Mouse (Mus musculus): ENCODE results near the gene Plscr2. TPM values are rescaled to one million over a fixed set of nuclear protein-coding genes. Genes with fewer than 3 reads are reported as not detected.
"Not testable (repeated sequence)": the region's sequence is repeated elsewhere in the genome, so short reads cannot be mapped to it uniquely, and the experiment has no call there.

The Plscr2 gene
- polyA plus RNA-seq, 1 experiment from 2014 or later, result 0.77 TPM

- H3K27ac ChIP-seq, result no peak overlapping the region
- DNase-seq (ENCODE audit: low spot score), result no peak
- no peaks in the 10 kb centered on the region for H3K9me3 ChIP-seq
- no peaks in the 10 kb centered on the region for H3K27me3 ChIP-seq (ENCODE audit: insufficient read depth, poor library complexity, severe bottlenecking)
- H3K4me3 ChIP-seq, result no peak overlapping the region
- no peaks in the 10 kb centered on the region for H3K36me3 ChIP-seq
- WGBS, result 81% methylated on average over 3 of the region's 3 CpGs
- H3K4me1 ChIP-seq (replicated peaks), result no peaks in the 10 kb centered on the region
Observed at GRCm38 (mm10) chr9:92289675-92290074, 14.3 kb downstream of the Plscr2 start.

DNA sequence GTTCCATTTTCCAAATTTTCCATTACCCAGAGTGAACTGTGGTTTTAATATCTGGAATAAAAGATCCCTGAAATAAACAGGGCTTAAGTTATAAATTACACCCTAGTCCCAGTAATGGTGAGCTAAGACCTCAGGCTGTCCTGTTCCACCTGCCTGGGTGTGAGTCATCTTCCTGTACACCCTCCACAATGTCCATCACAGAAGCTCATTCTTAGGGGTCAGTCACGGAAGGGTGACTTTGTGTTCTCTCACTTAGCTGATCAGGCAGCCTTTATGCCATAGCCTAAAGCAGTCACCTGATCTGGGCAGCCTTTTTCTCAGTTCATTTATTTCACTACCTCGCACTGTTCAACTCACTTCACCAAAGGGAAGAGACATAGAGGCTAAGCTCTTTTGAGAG lies 16.8 kb downstream of the Plscr2 start:
- Histone ChIP-seq H3K4me1 (replicated peaks) (no peaks in the 10 kb centered on the region), H3K36me3 (no peaks in the 10 kb centered on the region), H3K4me3 (no peak overlapping the region), H3K9me3 (no peaks in the 10 kb centered on the region), H3K27me3 (ENCODE audit: insufficient read depth, poor library complexity, severe bottlenecking) (no peaks in the 10 kb centered on the region), H3K27ac (no peak overlapping the region)
- no peak for DNase-seq (ENCODE audit: low spot score)
- 66% methylated on average over 2 of the region's 2 CpGs for whole genome bisulfite sequencing

DNA sequence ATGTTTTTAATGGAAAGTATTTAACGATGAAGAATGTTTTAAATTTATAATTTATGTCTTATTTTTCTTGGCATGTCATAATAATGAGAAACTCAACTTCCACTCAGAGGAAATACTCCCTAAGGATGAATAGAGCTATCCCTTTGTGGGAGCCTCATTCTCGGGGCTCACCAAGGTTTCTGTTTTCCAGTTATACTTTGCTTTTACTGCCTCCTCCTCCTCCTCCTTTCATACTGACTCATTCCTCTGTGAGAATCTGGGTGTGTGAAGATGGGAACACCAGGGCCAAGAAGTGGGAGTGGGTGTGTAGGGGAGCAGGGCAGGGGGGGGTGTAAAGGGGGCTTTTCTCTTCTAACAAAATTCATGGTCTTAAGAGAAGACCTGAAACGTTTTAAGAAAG lies 17.5 kb downstream of the Plscr2 start:
- Histone ChIP-seq H3K27ac (no peak overlapping the region), H3K9me3 (no peaks in the 10 kb centered on the region), H3K4me3 (no peak overlapping the region), H3K27me3 (ENCODE audit: insufficient read depth, poor library complexity, severe bottlenecking) (no peaks in the 10 kb centered on the region), H3K4me1 (replicated peaks) (no peaks in the 10 kb centered on the region), H3K36me3 (no peaks in the 10 kb centered on the region)
- no peak for DNase-seq (ENCODE audit: low spot score)
- WGBS, result 78% methylated on average over 3 of the region's 3 CpGs

- WGBS, result 90% methylated on average over 2 of the region's 2 CpGs
Observed at GRCm38 (mm10) chr9:92293560-92294548, 18.5 kb downstream of the Plscr2 start.

DNA sequence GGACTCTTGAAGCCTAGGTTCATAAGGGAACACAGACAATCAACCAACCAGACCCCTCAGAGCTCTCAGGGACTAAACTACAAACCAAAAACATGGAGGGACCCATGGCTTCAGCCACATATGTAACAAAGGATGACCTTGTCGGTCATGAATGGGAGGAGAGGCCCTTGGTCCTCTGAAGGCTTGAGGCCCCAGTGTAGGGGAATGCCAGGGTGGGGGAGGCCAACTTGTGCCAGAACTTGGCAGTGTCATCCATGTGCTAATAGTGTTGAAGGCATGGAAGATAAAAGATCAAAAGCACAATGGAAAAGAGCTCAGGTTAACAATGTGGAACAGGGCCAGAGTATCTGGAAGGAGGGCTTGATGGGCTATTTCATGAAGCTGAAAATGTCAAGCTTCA lies 22.9 kb downstream of the Plscr2 start:
- H3K36me3 ChIP-seq, result no peaks in the 10 kb centered on the region
- no peak overlapping the region for H3K27ac ChIP-seq
- no peak for DNase-seq (ENCODE audit: low spot score)
- no peak overlapping the region for H3K4me3 ChIP-seq
- H3K4me1 ChIP-seq (replicated peaks), result no peaks in the 10 kb centered on the region
- 86% methylated on average over 1 of the region's 1 CpGs for WGBS
- H3K9me3 ChIP-seq, result no peaks in the 10 kb centered on the region
- H3K27me3 ChIP-seq (ENCODE audit: insufficient read depth, poor library complexity, severe bottlenecking), result no peaks in the 10 kb centered on the region

More at GRCm38 (mm10) chr9:92293560-92294548, 18.5 kb downstream of the Plscr2 start:
- Histone ChIP-seq H3K9me3 (no peaks in the 10 kb centered on the region), H3K27me3 (ENCODE audit: insufficient read depth, poor library complexity, severe bottlenecking) (no peaks in the 10 kb centered on the region), H3K4me1 (replicated peaks) (no peaks in the 10 kb centered on the region), H3K36me3 (no peaks in the 10 kb centered on the region), H3K27ac (no peak overlapping the region), H3K4me3 (no peak overlapping the region)
- no peak for DNase-seq (ENCODE audit: low spot score)

- 71% methylated on average over 3 of the region's 3 CpGs for WGBS
Observed at GRCm38 (mm10) chr9:92301213-92301612, 25.8 kb downstream of the Plscr2 start.

GRCm38 (mm10) chr9:92305075-92305474 lies 29.7 kb downstream of the Plscr2 start:
- Histone ChIP-seq H3K9me3 (no peaks in the 10 kb centered on the region), H3K4me3 (no peak overlapping the region), H3K27me3 (ENCODE audit: insufficient read depth, poor library complexity, severe bottlenecking) (no peaks in the 10 kb centered on the region), H3K4me1 (replicated peaks) (peaks cover 4% of the 10 kb centered on the region; the same call in 1 of the 2 replicates), H3K36me3 (no peaks in the 10 kb centered on the region), H3K27ac (no peak overlapping the region)
- no peak for DNase-seq (ENCODE audit: low spot score)
- WGBS, result 77% methylated on average over 8 of the region's 8 CpGs

More at GRCm38 (mm10) chr9:92301213-92301612, 25.8 kb downstream of the Plscr2 start:
- Histone ChIP-seq H3K9me3 (no peaks in the 10 kb centered on the region), H3K36me3 (no peaks in the 10 kb centered on the region), H3K27ac (no peak overlapping the region), H3K4me3 (no peak overlapping the region), H3K27me3 (ENCODE audit: insufficient read depth, poor library complexity, severe bottlenecking) (no peaks in the 10 kb centered on the region), H3K4me1 (replicated peaks) (peaks cover 4% of the 10 kb centered on the region; the same call in 1 of the 2 replicates)
- no peak for DNase-seq (ENCODE audit: low spot score)

GRCm38 (mm10) chr9:92305620-92306220 lies 30.3 kb downstream of the Plscr2 start:
- no peaks in the 10 kb centered on the region for H3K9me3 ChIP-seq
- H3K4me3 ChIP-seq, result no peak overlapping the region
- no peaks in the 10 kb centered on the region for H3K27me3 ChIP-seq (ENCODE audit: insufficient read depth, poor library complexity, severe bottlenecking)
- H3K27ac ChIP-seq, result no peak overlapping the region
- H3K36me3 ChIP-seq, result no peaks in the 10 kb centered on the region
- WGBS, result 68% methylated on average over 8 of the region's 8 CpGs
- no peak for DNase-seq (ENCODE audit: low spot score)
- peaks cover 4% of the 10 kb centered on the region; the same call in 1 of the 2 replicates for H3K4me1 ChIP-seq (replicated peaks)

DNA sequence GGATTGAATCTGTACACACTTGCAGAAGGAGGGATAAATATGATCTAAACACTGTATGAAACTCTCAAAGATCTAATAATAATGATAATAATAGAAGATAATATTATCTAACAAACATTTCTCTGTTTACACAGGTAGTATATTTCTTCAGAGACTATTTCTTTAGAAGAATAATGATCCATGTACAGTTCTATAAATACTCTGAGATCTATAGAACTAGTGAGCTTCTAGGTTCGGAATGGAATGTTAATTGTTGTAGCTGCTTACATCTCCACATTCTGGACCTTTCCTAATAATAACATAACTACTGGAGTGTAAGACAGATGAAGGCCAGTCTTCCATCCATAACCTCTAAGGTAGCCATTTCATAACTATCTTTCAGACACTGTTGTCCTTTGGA lies 33.7 kb downstream of the Plscr2 start, which contains the start of gene 1700057G04Rik:
1700057G04Rik (plus strand) TSS at position 301 of the 400 bp plus-strand sequence.
- no peaks in the 10 kb centered on the region for H3K9me3 ChIP-seq
- peaks cover 4% of the 10 kb centered on the region; the same call in 1 of the 2 replicates for H3K4me1 ChIP-seq (replicated peaks)
- no peaks in the 10 kb centered on the region for H3K36me3 ChIP-seq
- H3K4me3 ChIP-seq, result no peak within 1 kb of the TSS
- no peak for DNase-seq (ENCODE audit: low spot score)
- no peak within 1 kb of the TSS for H3K27ac ChIP-seq
- no peaks in the 10 kb centered on the region for H3K27me3 ChIP-seq (ENCODE audit: insufficient read depth, poor library complexity, severe bottlenecking)
- 93% methylated on average over 1 of the region's 1 CpGs for WGBS

DNA sequence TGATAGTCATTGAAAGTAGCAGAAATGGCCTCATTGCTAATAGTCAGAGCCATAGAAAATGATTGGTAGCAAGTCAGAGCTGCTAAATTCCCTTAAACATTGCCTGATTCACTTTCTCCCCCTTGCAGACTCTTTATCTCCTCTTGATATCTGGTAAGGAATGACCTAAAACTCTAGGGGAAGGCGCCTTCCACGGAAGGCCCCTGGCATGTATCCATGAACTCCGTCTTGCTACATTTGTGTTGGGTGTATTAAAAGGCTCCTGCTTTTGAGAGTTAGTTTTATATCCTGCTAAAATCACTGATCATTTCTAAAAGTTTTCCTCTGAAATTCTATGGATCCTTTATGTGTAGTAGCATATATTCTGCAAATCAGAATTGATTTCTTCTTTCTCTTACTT lies 41.4 kb downstream of the Plscr2 start:
- Histone ChIP-seq H3K9me3 (no peaks in the 10 kb centered on the region), H3K27ac (no peak overlapping the region), H3K27me3 (ENCODE audit: insufficient read depth, poor library complexity, severe bottlenecking) (no peaks in the 10 kb centered on the region), H3K36me3 (no peaks in the 10 kb centered on the region), H3K4me3 (no peak overlapping the region), H3K4me1 (replicated peaks) (no peaks in the 10 kb centered on the region)
- 93% methylated on average over 3 of the region's 3 CpGs for WGBS
- DNase-seq (ENCODE audit: low spot score), result no peak

DNA sequence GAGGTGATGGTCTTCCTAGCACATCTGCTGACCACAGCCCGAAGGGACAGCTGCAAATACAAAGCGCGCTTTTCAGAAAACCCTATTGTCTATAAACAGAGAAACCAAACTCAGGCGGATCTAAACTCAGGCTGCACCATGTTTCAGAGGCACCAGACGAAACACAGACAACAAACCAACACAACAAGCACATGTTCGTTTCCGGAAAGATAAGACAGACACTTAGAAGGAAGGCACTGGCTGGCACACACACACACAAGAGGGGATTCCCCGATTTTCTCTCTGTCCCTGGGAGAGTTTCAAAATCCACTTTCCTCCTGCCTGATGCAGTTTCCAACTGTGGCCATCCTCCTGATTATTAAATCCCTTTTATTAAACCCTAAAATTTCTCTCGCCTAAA lies 50.5 kb downstream of the Plscr2 start:
- not testable (repeated sequence) for H3K27ac ChIP-seq; H3K9me3 ChIP-seq; H3K4me1 ChIP-seq (replicated peaks); DNase-seq (ENCODE audit: low spot score); H3K4me3 ChIP-seq; H3K36me3 ChIP-seq; H3K27me3 ChIP-seq (ENCODE audit: insufficient read depth, poor library complexity, severe bottlenecking)
- WGBS, result 62% methylated on average over 9 of the region's 9 CpGs

DNA sequence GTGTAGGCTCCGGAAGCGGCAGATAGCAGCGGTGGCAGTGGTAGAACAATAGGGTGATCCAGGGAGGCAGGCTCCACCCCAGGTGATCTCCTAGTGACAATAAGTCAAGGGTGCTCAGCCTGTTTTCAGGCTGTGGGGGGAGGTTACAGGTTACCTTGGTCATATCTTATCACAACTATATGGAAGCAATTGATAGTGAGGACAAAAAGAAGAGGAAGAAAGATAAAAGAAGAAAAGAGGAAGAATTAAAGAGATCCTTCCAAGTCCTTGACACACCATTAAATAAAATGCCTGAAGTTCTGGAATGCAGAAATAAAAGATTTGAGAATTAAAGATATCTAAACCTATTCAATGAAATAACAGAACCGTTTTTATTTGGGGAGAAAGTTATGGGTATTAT lies 51.4 kb downstream of the Plscr2 start:
- no peaks in the 10 kb centered on the region for H3K36me3 ChIP-seq
- WGBS, result 76% methylated on average over 4 of the region's 4 CpGs
- no peaks in the 10 kb centered on the region for H3K27me3 ChIP-seq (ENCODE audit: insufficient read depth, poor library complexity, severe bottlenecking)
- H3K4me3 ChIP-seq, result no peak overlapping the region
- no peaks in the 10 kb centered on the region for H3K9me3 ChIP-seq
- no peak overlapping the region for H3K27ac ChIP-seq
- H3K4me1 ChIP-seq (replicated peaks), result no peaks in the 10 kb centered on the region
- DNase-seq (ENCODE audit: low spot score), result no peak

DNA sequence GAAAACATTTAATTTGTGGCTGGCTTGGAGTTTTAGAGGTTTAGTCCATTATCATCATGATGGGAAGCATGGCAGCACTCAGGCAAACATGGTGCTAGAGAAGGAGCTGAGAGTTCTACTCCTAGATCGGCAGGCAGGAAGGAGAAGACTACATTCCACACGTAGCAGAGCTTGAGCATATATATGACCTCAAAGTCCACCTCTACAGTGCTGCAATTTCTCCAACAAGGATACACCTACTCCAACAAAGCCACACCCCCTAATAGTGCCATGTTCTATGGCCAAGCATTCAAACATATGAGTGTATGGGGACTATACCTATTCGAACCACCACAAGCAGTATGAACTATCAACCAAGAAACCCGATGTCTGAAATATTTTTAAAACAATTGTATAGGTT lies 56.0 kb downstream of the Plscr2 start:
- H3K4me1 ChIP-seq (replicated peaks), result no peaks in the 10 kb centered on the region
- H3K36me3 ChIP-seq, result no peaks in the 10 kb centered on the region
- 91% methylated on average over 4 of the region's 4 CpGs for WGBS
- H3K4me3 ChIP-seq, result no peak overlapping the region
- DNase-seq (ENCODE audit: low spot score), result no peak
- no peak overlapping the region for H3K27ac ChIP-seq
- H3K27me3 ChIP-seq (ENCODE audit: insufficient read depth, poor library complexity, severe bottlenecking), result no peaks in the 10 kb centered on the region
- H3K9me3 ChIP-seq, result no peaks in the 10 kb centered on the region

All from hindbrain, embryonic 10.5 days (tissue).